Mouse (Mus musculus): ENCODE results near the gene Hist1h2bp. TPM values are rescaled to one million over a fixed set of nuclear protein-coding genes. Genes with fewer than 3 reads are reported as not detected.
"Not testable (repeated sequence)": the region's sequence is repeated elsewhere in the genome, so short reads cannot be mapped to it uniquely, and the experiment has no call there.

Hist1h2bp gene
- polyA plus RNA-seq, 1 experiment from 2014 or later: 2.2 TPM

DNA sequence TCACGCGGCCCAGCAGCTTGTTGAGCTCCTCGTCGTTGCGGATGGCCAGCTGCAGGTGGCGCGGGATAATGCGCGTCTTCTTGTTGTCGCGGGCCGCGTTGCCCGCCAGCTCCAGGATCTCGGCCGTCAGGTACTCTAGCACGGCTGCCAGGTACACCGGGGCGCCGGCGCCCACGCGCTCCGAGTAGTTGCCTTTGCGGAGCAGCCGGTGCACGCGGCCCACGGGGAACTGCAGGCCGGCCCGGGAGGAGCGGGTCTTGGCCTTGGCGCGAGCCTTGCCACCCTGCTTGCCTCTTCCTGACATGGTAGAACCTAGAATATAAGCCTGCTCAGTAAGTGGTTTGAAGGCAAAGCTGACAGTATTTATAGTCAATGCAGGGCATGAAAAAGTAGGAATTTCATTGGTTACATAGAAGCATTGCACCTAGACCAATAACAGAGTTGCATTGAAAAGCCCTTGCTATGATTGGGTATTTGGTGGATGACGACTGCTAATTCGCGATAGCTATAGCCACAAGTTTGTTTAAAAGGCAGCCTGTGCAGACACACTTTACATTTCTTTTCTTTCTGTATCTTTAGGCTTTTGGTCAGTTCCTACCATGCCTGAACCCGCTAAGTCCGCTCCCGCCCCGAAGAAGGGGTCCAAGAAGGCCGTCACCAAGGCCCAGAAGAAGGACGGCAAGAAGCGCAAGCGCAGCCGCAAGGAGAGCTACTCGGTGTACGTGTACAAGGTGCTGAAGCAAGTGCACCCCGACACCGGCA is 33.6 kb upstream of the Hist1h2bp start, which contains the start of the genes Hist1h2ak and Hist1h2bn:
TSS of gene Hist1h2ak (minus strand) at position 304 of the 762 bp plus-strand sequence.
TSS of gene Hist1h2bn (plus strand) at position 600 of the 762 bp plus-strand sequence.
- ATAC-seq (ENCODE audit: insufficient read depth, low FRiP score, low TSS enrichment) (peak; percentile 92), DNase-seq (ENCODE audit: low spot score) (peak; percentile 77)
- not testable (repeated sequence) for H3K27me3 ChIP-seq (ENCODE audit: control insufficient read depth, insufficient read depth, low read length); H3K4me1 ChIP-seq (ENCODE audit: control insufficient read depth, insufficient read depth, low read length); H3K9me3 ChIP-seq (ENCODE audit: control insufficient read depth, low read length); H3K36me3 ChIP-seq (ENCODE audit: control insufficient read depth, insufficient read depth, low read length)
- Histone ChIP-seq H3K9ac (ENCODE audit: low read length) (peak within 1 kb of the TSS; percentile 57), H3K4me2 (ENCODE audit: low read depth) (peak within 1 kb of the TSS; percentile 70), H3K4me3 (ENCODE audit: low read depth, low read length) (peak within 1 kb of the TSS; percentile 38), H3K27ac (ENCODE audit: low read depth, low read length) (peak within 1 kb of the TSS; percentile 87)
- 0% methylated on average over 26 of the region's 50 CpGs for WGBS

DNA sequence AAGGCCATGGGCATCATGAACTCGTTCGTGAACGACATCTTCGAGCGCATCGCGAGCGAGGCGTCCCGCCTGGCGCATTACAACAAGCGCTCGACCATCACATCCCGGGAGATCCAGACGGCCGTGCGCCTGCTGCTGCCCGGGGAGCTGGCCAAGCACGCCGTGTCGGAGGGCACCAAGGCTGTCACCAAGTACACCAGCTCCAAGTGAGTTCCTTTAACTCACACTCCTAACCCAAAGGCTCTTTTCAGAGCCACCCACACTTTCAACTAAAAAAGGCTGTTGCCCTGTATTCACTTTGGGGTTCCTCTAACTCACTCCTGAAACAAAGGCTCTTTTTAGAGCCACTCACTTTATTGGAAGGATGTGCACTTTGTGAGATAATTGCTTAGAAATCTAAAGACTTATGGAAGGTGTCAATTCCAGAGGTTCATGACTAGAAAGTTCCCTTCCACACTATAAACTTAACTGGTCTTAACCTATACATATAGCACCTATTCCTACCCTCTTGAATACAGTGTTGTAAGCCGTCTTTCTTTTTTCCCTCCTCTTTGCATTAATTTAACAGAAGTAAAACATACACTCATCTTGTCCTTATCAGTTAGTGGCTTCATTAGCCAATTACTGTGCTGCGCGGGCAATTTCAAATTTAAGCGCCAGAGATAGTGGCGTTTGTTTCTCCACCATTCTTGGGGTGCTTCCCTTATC is 32.8 kb upstream of the Hist1h2bp start:
- Histone ChIP-seq H3K4me2 (ENCODE audit: low read depth) (peak overlapping the region; percentile 70), H3K9ac (ENCODE audit: low read length) (peak overlapping the region; percentile 26), H3K4me3 (ENCODE audit: low read depth, low read length) (peak overlapping the region; percentile 38), H3K27ac (ENCODE audit: low read depth, low read length) (peak overlapping the region; percentile 76)
- not testable (repeated sequence) for H3K4me1 ChIP-seq (ENCODE audit: control insufficient read depth, insufficient read depth, low read length); ATAC-seq (ENCODE audit: insufficient read depth, low FRiP score, low TSS enrichment); H3K9me3 ChIP-seq (ENCODE audit: control insufficient read depth, low read length); H3K36me3 ChIP-seq (ENCODE audit: control insufficient read depth, insufficient read depth, low read length); H3K27me3 ChIP-seq (ENCODE audit: control insufficient read depth, insufficient read depth, low read length)
- 2% methylated on average over 23 of the region's 26 CpGs for WGBS
- peak; percentile 46 for DNase-seq (ENCODE audit: low spot score)

DNA sequence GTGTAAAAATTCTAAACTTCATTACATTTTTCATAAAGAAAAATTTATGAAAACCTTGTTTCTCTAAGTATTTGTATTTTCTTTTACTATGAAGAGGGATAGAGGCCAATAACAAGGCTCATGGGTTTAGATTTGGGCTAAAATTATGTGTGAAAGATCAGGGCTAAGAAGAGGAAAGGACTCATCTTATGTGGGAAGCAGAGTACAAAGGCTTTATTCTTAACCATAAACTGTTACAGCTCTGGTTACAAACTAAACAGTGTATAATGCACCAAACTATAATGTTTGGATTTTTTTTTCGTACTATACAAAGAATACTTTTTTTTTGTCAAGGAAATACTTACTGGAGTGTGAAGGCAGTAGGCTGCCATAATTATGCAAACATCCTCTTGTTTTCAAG is 31.6 kb upstream of the Hist1h2bp start:
- ATAC-seq (ENCODE audit: insufficient read depth, low FRiP score, low TSS enrichment) (no peak), DNase-seq (ENCODE audit: low spot score) (no peak)
- H3K9ac ChIP-seq (ENCODE audit: low read length): no peak overlapping the region
- no peak overlapping the region for H3K27ac ChIP-seq (ENCODE audit: low read depth, low read length)
- peaks cover 3% of the 10 kb centered on the region; the same call in 1 of the 2 replicates for H3K4me1 ChIP-seq (ENCODE audit: control insufficient read depth, insufficient read depth, low read length)
- no peaks in the 10 kb centered on the region for H3K27me3 ChIP-seq (ENCODE audit: control insufficient read depth, insufficient read depth, low read length)
- H3K4me3 ChIP-seq (ENCODE audit: low read depth, low read length): no peak overlapping the region
- no peaks in the 10 kb centered on the region for H3K9me3 ChIP-seq (ENCODE audit: control insufficient read depth, low read length)
- H3K4me2 ChIP-seq (ENCODE audit: low read depth): no peak overlapping the region
- WGBS: 81% methylated on average over 1 of the region's 1 CpGs
- no peaks in the 10 kb centered on the region for H3K36me3 ChIP-seq (ENCODE audit: control insufficient read depth, insufficient read depth, low read length)

DNA sequence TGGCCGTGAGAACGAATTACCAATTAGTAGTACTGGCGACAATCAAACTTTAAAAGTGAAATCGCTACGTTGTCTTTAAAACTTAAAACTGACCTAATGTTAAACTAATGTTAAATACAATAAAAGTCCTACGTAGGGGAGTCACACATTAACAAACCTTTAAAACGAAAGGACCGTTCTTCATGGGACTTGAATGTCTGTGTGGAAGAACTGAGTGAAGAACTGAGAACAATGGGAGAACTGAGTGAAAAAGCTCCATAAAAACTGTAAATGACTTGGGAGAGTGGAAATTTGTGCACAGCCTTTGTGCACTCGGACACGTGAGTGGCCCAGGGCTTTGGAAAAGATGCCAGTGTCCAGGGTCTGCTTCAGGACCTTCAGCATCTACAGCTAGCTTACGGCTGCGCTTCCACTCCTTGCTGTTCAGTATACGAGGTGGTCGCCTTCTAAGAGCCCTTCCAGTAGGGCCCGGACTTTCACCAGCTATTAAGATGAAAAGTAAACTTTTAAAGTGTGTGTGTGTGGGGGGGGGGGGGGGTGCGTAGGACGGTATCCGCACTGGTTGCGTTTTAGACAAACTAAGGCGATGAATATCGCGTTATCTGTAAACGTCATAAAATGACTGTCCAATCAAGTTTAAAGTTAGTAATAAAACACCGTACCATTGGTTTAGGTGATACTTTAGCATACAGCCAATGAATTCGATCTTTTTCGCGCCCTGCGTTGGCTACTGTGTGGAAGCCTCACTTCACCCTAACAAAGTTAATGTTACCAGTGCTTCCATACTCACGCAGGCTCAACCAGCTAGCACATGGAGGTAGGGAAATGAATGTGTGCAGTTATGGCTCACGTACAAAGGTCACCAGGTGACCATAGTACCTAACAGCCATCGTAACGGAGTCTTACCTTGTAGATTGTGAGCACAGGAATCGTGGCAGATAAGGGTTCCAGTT is 8.2 kb upstream of the Hist1h2bp start:
- Histone ChIP-seq H3K36me3 (ENCODE audit: control insufficient read depth, insufficient read depth, low read length) (no peaks in the 10 kb centered on the region), H3K27ac (ENCODE audit: low read depth, low read length) (peak overlapping the region; percentile 94), H3K4me3 (ENCODE audit: low read depth, low read length) (peak overlapping the region; percentile 37), H3K4me1 (ENCODE audit: control insufficient read depth, insufficient read depth, low read length) (peaks cover 4% of the 10 kb centered on the region; the same call in 1 of the 2 replicates), H3K9me3 (ENCODE audit: control insufficient read depth, low read length) (no peaks in the 10 kb centered on the region), H3K9ac (ENCODE audit: low read length) (peak overlapping the region; percentile 74), H3K27me3 (ENCODE audit: control insufficient read depth, insufficient read depth, low read length) (no peaks in the 10 kb centered on the region), H3K4me2 (ENCODE audit: low read depth) (peak overlapping the region; percentile 77)
- ATAC-seq (ENCODE audit: insufficient read depth, low FRiP score, low TSS enrichment) (peak; percentile 80), DNase-seq (ENCODE audit: low spot score) (peak; percentile 83)
- 6% methylated on average over 33 of the region's 33 CpGs for WGBS

DNA sequence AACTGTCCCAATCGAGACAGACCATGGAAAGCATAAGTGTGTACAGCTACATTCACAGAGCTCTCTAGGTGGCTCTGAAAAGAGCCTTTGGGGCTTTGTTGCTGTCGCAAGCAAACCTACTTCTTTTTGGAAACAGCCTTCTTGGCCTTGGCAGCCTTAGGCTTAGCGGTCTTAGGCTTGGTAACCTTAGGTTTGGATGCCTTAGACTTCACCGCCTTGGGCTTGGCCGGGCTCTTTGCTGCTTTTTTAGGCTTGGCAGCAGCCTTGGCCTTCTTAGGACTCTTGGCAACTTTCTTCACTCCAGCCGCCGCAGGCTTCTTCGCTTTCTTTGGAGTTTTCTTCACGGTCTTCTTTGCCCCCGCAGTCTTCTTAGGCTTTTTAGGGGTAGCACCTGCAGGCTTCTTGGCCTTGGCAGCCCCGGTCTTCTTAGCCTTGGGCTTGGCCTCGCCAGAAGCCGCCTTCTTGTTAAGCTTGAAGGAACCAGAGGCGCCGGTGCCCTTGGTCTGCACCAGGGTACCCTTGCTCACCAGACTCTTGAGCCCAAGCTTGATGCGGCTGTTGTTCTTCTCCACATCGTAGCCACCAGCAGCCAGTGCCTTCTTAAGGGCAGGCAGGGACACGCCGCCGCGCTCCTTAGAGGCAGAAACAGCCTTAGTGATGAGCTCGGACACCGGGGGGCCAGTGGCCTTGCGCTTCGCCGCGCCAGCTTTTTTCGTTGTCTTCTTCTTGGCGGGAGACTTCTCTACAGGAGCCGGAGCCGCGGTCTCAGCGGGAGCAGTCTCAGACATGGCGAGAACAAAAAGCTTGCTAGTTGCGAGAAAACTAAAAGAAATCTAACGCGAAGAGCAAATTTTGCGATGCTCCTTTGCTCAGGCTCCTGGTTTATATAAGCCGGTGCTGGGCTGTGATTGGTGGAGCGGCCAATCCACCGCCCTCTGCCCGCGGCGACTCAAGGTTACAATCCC is 7.2 kb upstream of the Hist1h2bp start, which contains the start of gene Hist1h1b:
TSS of gene Hist1h1b (minus strand) at position 859 of the 965 bp plus-strand sequence.
- no peaks in the 10 kb centered on the region for H3K9me3 ChIP-seq (ENCODE audit: control insufficient read depth, low read length)
- no peaks in the 10 kb centered on the region for H3K27me3 ChIP-seq (ENCODE audit: control insufficient read depth, insufficient read depth, low read length)
- peak within 1 kb of the TSS; percentile 74 for H3K9ac ChIP-seq (ENCODE audit: low read length)
- peak within 1 kb of the TSS; percentile 37 for H3K4me3 ChIP-seq (ENCODE audit: low read depth, low read length)
- H3K4me2 ChIP-seq (ENCODE audit: low read depth): peak within 1 kb of the TSS; percentile 77
- peak; percentile 35; the same call in 1 of the 2 replicates for ATAC-seq (ENCODE audit: insufficient read depth, low FRiP score, low TSS enrichment)
- under 1% methylated on average over 44 of the region's 44 CpGs for WGBS
- peaks cover 9% of the 10 kb centered on the region; the same call in 1 of the 2 replicates for H3K4me1 ChIP-seq (ENCODE audit: control insufficient read depth, insufficient read depth, low read length)
- H3K36me3 ChIP-seq (ENCODE audit: control insufficient read depth, insufficient read depth, low read length): no peaks in the 10 kb centered on the region
- peak within 1 kb of the TSS; percentile 94 for H3K27ac ChIP-seq (ENCODE audit: low read depth, low read length)
- peak; percentile 80 for DNase-seq (ENCODE audit: low spot score)

DNA sequence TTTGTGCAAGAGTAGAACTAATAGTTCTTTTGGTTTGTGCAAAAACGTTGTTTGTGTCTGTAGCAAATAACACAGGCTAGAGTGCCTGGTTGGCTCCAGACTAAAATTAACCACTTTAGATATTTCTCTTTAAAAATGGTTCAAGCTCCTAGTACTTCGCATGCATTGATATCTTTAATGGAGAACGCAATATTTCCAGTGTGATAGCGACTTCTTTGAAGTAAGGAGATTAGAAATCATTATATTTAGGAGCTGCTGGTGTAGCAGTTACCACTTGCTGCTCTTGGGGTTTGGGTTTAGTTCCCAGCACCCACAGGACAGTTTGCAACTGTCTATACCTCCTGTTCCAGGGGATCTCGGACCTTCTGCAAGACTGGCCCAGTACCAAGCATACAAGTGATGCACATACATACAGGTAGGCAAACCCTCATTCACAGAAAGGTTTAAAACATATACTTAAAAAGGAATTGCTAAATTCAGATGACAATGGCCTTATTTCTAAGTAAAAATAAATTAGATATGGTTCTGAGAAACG is 6.2 kb upstream of the Hist1h2bp start:
- Histone ChIP-seq H3K27me3 (ENCODE audit: control insufficient read depth, insufficient read depth, low read length) (no peaks in the 10 kb centered on the region), H3K36me3 (ENCODE audit: control insufficient read depth, insufficient read depth, low read length) (no peaks in the 10 kb centered on the region), H3K4me2 (ENCODE audit: low read depth) (peak overlapping the region; percentile 77), H3K9me3 (ENCODE audit: control insufficient read depth, low read length) (no peaks in the 10 kb centered on the region), H3K4me3 (ENCODE audit: low read depth, low read length) (peak overlapping the region; percentile 37; the same call in 1 of the 2 replicates), H3K9ac (ENCODE audit: low read length) (no peak overlapping the region; the same call in 1 of the 2 replicates), H3K27ac (ENCODE audit: low read depth, low read length) (0 out of 2 replicates have a peak overlapping the region, but pooled peaks have one; percentile 29), H3K4me1 (ENCODE audit: control insufficient read depth, insufficient read depth, low read length) (peaks cover 10% of the 10 kb centered on the region; the same call in 1 of the 2 replicates)
- 47% methylated on average over 6 of the region's 6 CpGs for WGBS
- ATAC-seq (ENCODE audit: insufficient read depth, low FRiP score, low TSS enrichment): no peak
- no peak for DNase-seq (ENCODE audit: low spot score)

DNA sequence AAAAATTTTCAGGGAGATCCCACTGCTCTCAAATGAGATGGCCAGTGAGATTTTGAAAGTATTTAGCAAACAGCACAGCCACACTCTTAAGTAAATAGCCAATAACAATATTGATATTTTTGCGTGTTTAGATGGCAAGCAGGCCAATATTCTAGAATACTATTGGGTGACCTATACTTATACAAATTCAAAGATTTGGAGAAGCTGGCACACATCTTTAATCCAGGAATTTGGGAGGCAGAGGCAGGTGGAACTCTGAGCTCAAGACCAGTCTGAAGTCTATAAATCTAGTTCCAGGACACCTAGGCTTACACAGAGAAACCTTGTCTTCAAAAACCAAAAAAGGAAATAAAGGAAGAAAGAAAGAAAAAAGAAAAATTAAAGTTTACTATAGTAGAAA is 5.6 kb upstream of the Hist1h2bp start:
- 89% methylated on average over 1 of the region's 1 CpGs for WGBS
- H3K9ac ChIP-seq (ENCODE audit: low read length): no peak overlapping the region
- no peak overlapping the region for H3K4me3 ChIP-seq (ENCODE audit: low read depth, low read length)
- H3K4me2 ChIP-seq (ENCODE audit: low read depth): no peak overlapping the region
- H3K27me3 ChIP-seq (ENCODE audit: control insufficient read depth, insufficient read depth, low read length): no peaks in the 10 kb centered on the region
- H3K27ac ChIP-seq (ENCODE audit: low read depth, low read length): no peak overlapping the region
- no peaks in the 10 kb centered on the region for H3K36me3 ChIP-seq (ENCODE audit: control insufficient read depth, insufficient read depth, low read length)
- H3K4me1 ChIP-seq (ENCODE audit: control insufficient read depth, insufficient read depth, low read length): peaks cover 13% of the 10 kb centered on the region; the same call in 1 of the 2 replicates
- no peaks in the 10 kb centered on the region for H3K9me3 ChIP-seq (ENCODE audit: control insufficient read depth, low read length)
- ATAC-seq (ENCODE audit: insufficient read depth, low FRiP score, low TSS enrichment): no peak
- no peak for DNase-seq (ENCODE audit: low spot score)

Measured in neural tube, embryonic 11.5 days (tissue).